Mouse (Mus musculus): ENCODE results near the gene 4930523C07Rik. TPM values are rescaled to one million over a fixed set of nuclear protein-coding genes. Genes with fewer than 3 reads are reported as not detected.
A peak's percentile ranks its signal among the peaks of the same experiment; 100 is the strongest.

Gene 4930523C07Rik
- polyA plus RNA-seq, 1 experiment from 2014 or later = 5.4 TPM

- H3K4me3 ChIP-seq = no peak overlapping the region
- H3K4me1 ChIP-seq = no peaks in the 10 kb centered on the region
- no peak overlapping the region for H3K27ac ChIP-seq
- no peaks in the 10 kb centered on the region for H3K36me3 ChIP-seq
- no peak overlapping the region for H3K4me2 ChIP-seq (replicated peaks)
- no peaks in the 10 kb centered on the region for H3K9me3 ChIP-seq (replicated peaks)
- 80% methylated on average over 4 of the region's 4 CpGs for WGBS
- no peak overlapping the region for H3K9ac ChIP-seq
- ATAC-seq (ENCODE audit: low FRiP score) = no peak
- no peaks in the 10 kb centered on the region for H3K27me3 ChIP-seq
These were observed 10.1 kb upstream of the 4930523C07Rik start for GRCm38 (mm10) chr1:160033948-160034598.

DNA sequence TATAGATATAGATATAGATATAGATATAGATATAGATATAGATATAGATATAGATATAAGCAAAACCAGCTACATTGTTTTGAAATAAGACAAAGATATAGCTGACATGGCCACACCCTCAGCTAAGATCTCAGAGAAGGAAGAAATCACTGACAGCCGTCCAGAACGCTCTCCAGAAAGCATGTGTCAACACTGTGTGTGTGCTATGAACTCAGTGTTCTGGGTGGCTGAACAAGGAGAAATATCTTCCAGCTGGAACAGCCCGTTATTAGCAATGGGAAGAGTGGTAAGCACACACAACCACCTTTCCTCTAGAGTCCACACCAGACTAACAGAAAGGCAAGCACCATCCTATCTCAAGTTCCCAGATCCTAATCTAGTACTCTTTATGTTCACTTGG lies 8.6 kb upstream of the 4930523C07Rik start:
- H3K27ac ChIP-seq = no peak overlapping the region
- WGBS = 65% methylated on average over 3 of the region's 3 CpGs
- no peaks in the 10 kb centered on the region for H3K36me3 ChIP-seq
- ATAC-seq (ENCODE audit: low FRiP score) = no peak
- no peaks in the 10 kb centered on the region for H3K9me3 ChIP-seq (replicated peaks)
- H3K27me3 ChIP-seq = no peaks in the 10 kb centered on the region
- no peak overlapping the region for H3K9ac ChIP-seq
- no peaks in the 10 kb centered on the region for H3K4me1 ChIP-seq
- no peak overlapping the region for H3K4me2 ChIP-seq (replicated peaks)
- no peak overlapping the region for H3K4me3 ChIP-seq

DNA sequence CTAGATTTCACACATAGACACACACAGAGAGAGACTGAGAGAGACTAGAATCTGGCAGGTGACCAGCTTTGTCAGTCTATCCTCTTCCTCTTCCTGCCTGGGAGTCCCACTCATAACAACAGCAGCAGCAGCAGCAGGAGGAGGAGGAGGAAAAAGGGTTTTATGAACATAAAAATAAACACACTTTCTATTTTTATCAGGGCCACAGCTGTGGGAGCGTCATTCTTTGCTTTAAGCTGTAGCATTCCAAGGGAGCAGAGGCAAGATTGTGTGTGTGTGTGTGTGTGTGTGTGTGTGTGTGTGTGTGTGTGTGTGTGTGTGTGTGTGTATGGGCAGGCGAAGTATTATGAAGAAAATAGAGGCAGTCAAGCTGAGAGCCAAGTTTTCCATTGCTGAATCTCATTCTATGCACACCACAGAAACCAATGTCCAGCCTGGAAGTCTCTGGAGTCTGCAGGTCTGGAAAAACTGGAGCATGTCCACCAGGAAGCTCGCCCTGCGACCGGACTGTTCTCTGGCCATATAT lies 7.1 kb upstream of the 4930523C07Rik start:
- Histone ChIP-seq H3K9ac (no peak overlapping the region), H3K4me2 (replicated peaks) (no peak overlapping the region), H3K9me3 (replicated peaks) (no peaks in the 10 kb centered on the region), H3K4me3 (no peak overlapping the region), H3K27me3 (no peaks in the 10 kb centered on the region), H3K36me3 (no peaks in the 10 kb centered on the region), H3K4me1 (no peaks in the 10 kb centered on the region), H3K27ac (no peak overlapping the region)
- 82% methylated on average over 5 of the region's 5 CpGs for WGBS
- no peak for ATAC-seq (ENCODE audit: low FRiP score)

- peaks cover 8% of the 10 kb centered on the region for H3K4me1 ChIP-seq
- ATAC-seq (ENCODE audit: low FRiP score) = no peak
- no peaks in the 10 kb centered on the region for H3K9me3 ChIP-seq (replicated peaks)
- H3K4me2 ChIP-seq (replicated peaks) = no peak overlapping the region
- 65% methylated on average over 7 of the region's 7 CpGs for WGBS
- H3K27ac ChIP-seq = no peak overlapping the region
- no peaks in the 10 kb centered on the region for H3K36me3 ChIP-seq
- no peak overlapping the region for H3K4me3 ChIP-seq
- peaks cover 6% of the 10 kb centered on the region; the same call in 1 of the 2 replicates for H3K27me3 ChIP-seq
- H3K9ac ChIP-seq = no peak overlapping the region
These were observed 4.1 kb upstream of the 4930523C07Rik start for GRCm38 (mm10) chr1:160039951-160040645.

GRCm38 (mm10) chr1:160041264-160041775 lies 2.9 kb upstream of the 4930523C07Rik start:
- Histone ChIP-seq H3K36me3 (no peaks in the 10 kb centered on the region), H3K27ac (no peak overlapping the region), H3K9ac (no peak overlapping the region), H3K4me2 (replicated peaks) (no peak overlapping the region), H3K4me3 (no peak overlapping the region), H3K4me1 (peaks cover 8% of the 10 kb centered on the region), H3K9me3 (replicated peaks) (no peaks in the 10 kb centered on the region), H3K27me3 (peaks cover 6% of the 10 kb centered on the region; the same call in 1 of the 2 replicates)
- no peak for ATAC-seq (ENCODE audit: low FRiP score)
- WGBS = 95% methylated on average over 7 of the region's 7 CpGs

- Histone ChIP-seq H3K36me3 (no peaks in the 10 kb centered on the region), H3K27me3 (peaks cover 6% of the 10 kb centered on the region; the same call in 1 of the 2 replicates), H3K9me3 (replicated peaks) (no peaks in the 10 kb centered on the region), H3K4me3 (no peak overlapping the region), H3K9ac (no peak overlapping the region), H3K4me2 (replicated peaks) (no peak overlapping the region), H3K4me1 (peaks cover 8% of the 10 kb centered on the region), H3K27ac (no peak overlapping the region)
- 68% methylated on average over 7 of the region's 7 CpGs for WGBS
- no peak for ATAC-seq (ENCODE audit: low FRiP score)
These were observed 1.8 kb upstream of the 4930523C07Rik start for GRCm38 (mm10) chr1:160042351-160042750.

DNA sequence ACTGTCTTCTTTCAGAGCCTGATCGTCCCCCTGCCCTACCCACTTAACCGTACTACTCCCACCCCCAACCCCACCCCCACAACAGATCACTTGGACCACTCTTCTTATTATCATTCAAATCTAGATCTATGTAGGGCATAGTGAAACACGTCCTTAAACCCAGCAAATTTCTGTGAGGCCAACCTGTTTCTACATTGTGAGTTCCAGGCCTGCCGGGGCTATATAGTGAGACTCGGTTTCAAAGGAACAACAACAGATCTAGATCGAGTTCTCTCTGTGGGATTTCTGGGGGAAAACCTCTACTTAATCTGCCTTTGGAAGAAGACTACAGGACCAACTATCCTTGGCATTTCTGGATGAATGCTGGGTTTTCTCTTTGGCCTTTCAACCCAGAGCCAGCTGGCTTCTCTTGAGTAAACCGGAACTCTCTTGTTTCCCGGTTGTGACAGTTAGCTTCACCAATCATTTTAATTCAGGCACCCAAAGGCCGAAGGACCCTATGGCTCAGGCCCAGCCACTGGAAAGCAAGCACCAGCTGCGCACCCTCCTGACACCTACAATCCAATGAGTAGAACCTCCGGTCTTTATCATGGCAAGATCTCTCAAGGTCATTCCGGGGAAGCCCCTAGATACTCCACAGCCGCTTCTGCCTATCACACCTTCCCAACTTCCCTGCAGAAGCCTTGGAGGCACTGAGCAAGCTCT lies 759 bp upstream of the 4930523C07Rik start:
- H3K27ac ChIP-seq = no peak overlapping the region
- peaks cover 6% of the 10 kb centered on the region; the same call in 1 of the 2 replicates for H3K27me3 ChIP-seq
- ATAC-seq (ENCODE audit: low FRiP score) = no peak
- peak overlapping the region; percentile 59; the same call in 1 of the 2 replicates for H3K4me2 ChIP-seq (replicated peaks)
- H3K36me3 ChIP-seq = no peaks in the 10 kb centered on the region
- H3K9me3 ChIP-seq (replicated peaks) = no peaks in the 10 kb centered on the region
- H3K4me3 ChIP-seq = no peak overlapping the region
- no peak overlapping the region for H3K9ac ChIP-seq
- H3K4me1 ChIP-seq = peaks cover 8% of the 10 kb centered on the region
- 90% methylated on average over 13 of the region's 13 CpGs for WGBS

DNA sequence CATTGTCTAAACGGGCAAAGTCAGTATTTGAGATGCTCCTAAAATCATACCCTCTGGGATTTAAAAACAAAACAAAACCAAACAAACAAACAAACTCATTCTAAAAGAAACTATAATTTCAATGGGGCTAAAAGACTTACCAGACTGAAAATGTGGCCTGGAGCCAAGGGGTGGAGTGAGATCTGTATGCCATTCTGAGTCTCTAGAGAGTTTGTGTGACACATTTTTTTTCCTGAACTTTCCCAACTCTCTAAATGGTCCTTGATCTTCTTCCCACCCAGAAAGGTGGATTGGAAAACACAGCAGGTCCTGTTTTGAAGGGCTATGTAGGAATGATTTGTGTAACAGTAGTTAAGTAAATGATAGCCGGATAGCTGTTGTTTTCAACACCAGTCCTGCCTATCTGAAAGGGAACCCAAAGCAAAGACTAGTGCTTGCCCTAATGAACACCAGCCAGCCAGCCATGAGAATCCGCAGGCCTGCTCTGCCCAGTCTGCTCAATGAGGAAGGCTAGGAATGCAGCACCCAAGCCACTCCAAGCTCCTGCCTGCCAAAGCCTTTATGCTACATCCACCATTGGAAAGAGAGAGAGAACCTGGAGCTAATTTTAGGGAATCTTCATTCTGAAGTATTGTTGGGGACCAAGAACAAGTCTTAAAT lies 1.0 kb downstream of the 4930523C07Rik start:
- H3K4me2 ChIP-seq (replicated peaks) = peak overlapping the region; percentile 59
- H3K9ac ChIP-seq = no peak overlapping the region
- no peak overlapping the region for H3K27ac ChIP-seq
- H3K4me3 ChIP-seq = 0 out of 2 replicates have a peak overlapping the region, but pooled peaks have one; percentile 38
- no peaks in the 10 kb centered on the region for H3K9me3 ChIP-seq (replicated peaks)
- H3K27me3 ChIP-seq = peaks cover 6% of the 10 kb centered on the region; the same call in 1 of the 2 replicates
- H3K4me1 ChIP-seq = peaks cover 8% of the 10 kb centered on the region
- H3K36me3 ChIP-seq = no peaks in the 10 kb centered on the region
- ATAC-seq (ENCODE audit: low FRiP score) = no peak
- WGBS = 74% methylated on average over 3 of the region's 3 CpGs

GRCm38 (mm10) chr1:160045971-160046370 lies 1.8 kb downstream of the 4930523C07Rik start:
- Histone ChIP-seq H3K9me3 (replicated peaks) (no peaks in the 10 kb centered on the region), H3K4me3 (no peak overlapping the region), H3K4me1 (peaks cover 8% of the 10 kb centered on the region), H3K4me2 (replicated peaks) (no peak overlapping the region), H3K9ac (no peak overlapping the region), H3K36me3 (no peaks in the 10 kb centered on the region), H3K27me3 (peaks cover 6% of the 10 kb centered on the region; the same call in 1 of the 2 replicates), H3K27ac (no peak overlapping the region)
- no peak for ATAC-seq (ENCODE audit: low FRiP score)
- 90% methylated on average over 5 of the region's 5 CpGs for WGBS

- H3K9ac ChIP-seq = no peak overlapping the region
- H3K9me3 ChIP-seq (replicated peaks) = no peaks in the 10 kb centered on the region
- no peak for ATAC-seq (ENCODE audit: low FRiP score)
- H3K4me3 ChIP-seq = no peak overlapping the region
- H3K4me2 ChIP-seq (replicated peaks) = no peak overlapping the region
- WGBS = 90% methylated on average over 4 of the region's 4 CpGs
- peaks cover 8% of the 10 kb centered on the region for H3K4me1 ChIP-seq
- peaks cover 6% of the 10 kb centered on the region; the same call in 1 of the 2 replicates for H3K27me3 ChIP-seq
- no peak overlapping the region for H3K27ac ChIP-seq
- no peaks in the 10 kb centered on the region for H3K36me3 ChIP-seq
These were observed 2.6 kb downstream of the 4930523C07Rik start for GRCm38 (mm10) chr1:160046786-160047185.

DNA sequence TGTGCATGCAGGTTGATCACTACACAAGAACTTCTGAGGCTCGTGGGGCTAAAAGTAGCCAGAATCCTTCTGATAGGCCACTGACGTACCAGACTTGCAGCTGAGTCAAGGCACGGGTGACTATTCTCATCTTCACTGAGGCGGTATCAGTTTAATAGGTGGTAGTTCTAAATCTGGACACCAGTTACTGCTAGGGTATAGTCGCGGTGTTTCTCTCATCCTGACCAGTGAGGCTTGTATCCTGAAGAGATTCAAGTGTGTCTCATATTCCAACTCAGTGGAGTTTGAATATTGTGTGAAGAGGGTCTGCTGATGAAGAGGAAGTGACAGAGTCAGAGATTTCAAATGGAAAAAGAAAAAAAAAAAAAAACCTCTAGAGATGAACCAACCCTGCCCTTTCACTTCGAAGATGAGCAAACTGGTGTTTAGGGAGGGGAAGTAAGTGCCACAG lies 3.3 kb downstream of the 4930523C07Rik start:
- WGBS = 94% methylated on average over 7 of the region's 7 CpGs
- Histone ChIP-seq H3K4me1 (peaks cover 8% of the 10 kb centered on the region), H3K9me3 (replicated peaks) (no peaks in the 10 kb centered on the region), H3K4me3 (no peak overlapping the region), H3K4me2 (replicated peaks) (no peak overlapping the region), H3K9ac (no peak overlapping the region), H3K36me3 (no peaks in the 10 kb centered on the region), H3K27me3 (peaks cover 6% of the 10 kb centered on the region; the same call in 1 of the 2 replicates), H3K27ac (no peak overlapping the region)
- ATAC-seq (ENCODE audit: low FRiP score) = no peak

All from hindbrain, embryonic 12.5 days (tissue).